Mouse (Mus musculus) macrophage (primary cell): ENCODE results near the gene Tm7sf2. TPM values are rescaled to one million over a fixed set of nuclear protein-coding genes. Genes with fewer than 3 reads are reported as not detected.
A peak's percentile ranks its signal among the peaks of the same experiment; 100 is the strongest.

Experiments used
- H3K27ac ChIP-seq: fragments of 350-480 bp; formaldehyde crosslinking; 2 replicates; pipeline ENCODE4 v1.9.0; 2021
- H3K36me3 ChIP-seq: fragments of 350-480 bp; formaldehyde crosslinking; 2 replicates; pipeline ENCODE4 v1.9.0; 2021; ENCODE audit errors: inconsistent target
- H3K4me3 ChIP-seq: fragments of 350-480 bp; formaldehyde crosslinking; 2 replicates; pipeline ENCODE4 v1.9.0; 2021; ENCODE audit errors: inconsistent target
- H3K79me2 ChIP-seq: fragments of 350-480 bp; formaldehyde crosslinking; 2 replicates; pipeline ENCODE4 v1.9.0; 2021; ENCODE audit errors: inconsistent target
- WGBS: methylation state at CpG from one replicate; pipeline ENCODE4 v1.1.7; 2026; ENCODE audit warnings: inconsistent platforms; ENCODE audit not compliant: missing documents; 5-methylcytosine and 5-hydroxymethylcytosine counted together
- polyA plus RNA-seq: library from polyadenylated mRNA; stranded (reverse); fragments of 250-400 nt; gene quantifications from 3 replicates; pipeline ENCODE4 v1.2.4, GENCODE M21; 2018; ENCODE audit warnings: inconsistent platforms

Gene Tm7sf2
- polyA plus RNA-seq, 1 experiment from 2014 or later, result 4.6 TPM

GRCm38 (mm10) chr19:6014991-6015510 lies 53.1 kb downstream of the Tm7sf2 start:
- H3K4me3 ChIP-seq, result peak overlapping the region; percentile 83
- peaks cover 15% of the 10 kb centered on the region; the same call in 1 of the 2 replicates for H3K79me2 ChIP-seq
- WGBS, result 3% methylated on average over 15 of the region's 18 CpGs
- peak overlapping the region; percentile 49 for H3K27ac ChIP-seq
- H3K36me3 ChIP-seq, result peaks cover 25% of the 10 kb centered on the region

GRCm38 (mm10) chr19:6013691-6014090 lies 54.5 kb downstream of the Tm7sf2 start:
- no peak overlapping the region for H3K27ac ChIP-seq
- peaks cover 15% of the 10 kb centered on the region; the same call in 1 of the 2 replicates for H3K79me2 ChIP-seq
- no peak overlapping the region for H3K4me3 ChIP-seq

More at GRCm38 (mm10) chr19:6013691-6014090, 54.5 kb downstream of the Tm7sf2 start:
- WGBS, result 90% methylated on average over 9 of the region's 10 CpGs
- H3K36me3 ChIP-seq, result peaks cover 37% of the 10 kb centered on the region

Other genes with a start within 250 kb of the Tm7sf2 start
- gene Frmd8, start 193.1 kb downstream of the Tm7sf2 start, polyA plus RNA-seq, result 8.1 to 26.2 TPM (median 19.8 TPM) in 3 replicates
- 44.6 to 74.8 TPM (median 53.2 TPM) in 3 replicates for gene Slc25a45, start 190.6 kb downstream of the Tm7sf2 start, polyA plus RNA-seq
- gene Tigd3, start 174.2 kb downstream of the Tm7sf2 start, polyA plus RNA-seq, result 0.16 to 0.59 TPM (median 0.16 TPM) in 3 replicates
- 53.9 to 215 TPM (median 57.4 TPM) in 3 replicates for gene Dpf2, start 155.4 kb downstream of the Tm7sf2 start, polyA plus RNA-seq
- gene Cdc42ep2, start 143.6 kb downstream of the Tm7sf2 start, polyA plus RNA-seq, result 1.2 to 3.4 TPM (median 1.7 TPM) in 3 replicates
- gene Pola2, start 104.2 kb downstream of the Tm7sf2 start, polyA plus RNA-seq, result 14.2 to 24.9 TPM (median 20.1 TPM) in 3 replicates
- not detected in 3 replicates for gene Slc22a20, start 82.2 kb downstream of the Tm7sf2 start, polyA plus RNA-seq
- 49.5 to 59.9 TPM (median 56.3 TPM) in 3 replicates for gene Capn1, start 52.5 kb downstream of the Tm7sf2 start, polyA plus RNA-seq
- gene Syvn1, start 21.8 kb downstream of the Tm7sf2 start, polyA plus RNA-seq, result 32.9 to 40.2 TPM (median 33.2 TPM) in 3 replicates
- gene Mrpl49, start 10.6 kb downstream of the Tm7sf2 start, polyA plus RNA-seq, result 21.9 to 37.4 TPM (median 33.3 TPM) in 3 replicates
- gene Fau, start 10.5 kb downstream of the Tm7sf2 start, polyA plus RNA-seq, result 767 to 1,640 TPM (median 1,335 TPM) in 3 replicates
- gene Znhit2, start 7.2 kb downstream of the Tm7sf2 start, polyA plus RNA-seq, result 4.0 to 21.8 TPM (median 18.1 TPM) in 3 replicates
- gene Vps51, start 8.9 kb upstream of the Tm7sf2 start, polyA plus RNA-seq, result 20.2 to 48.8 TPM (median 37.7 TPM) in 3 replicates
- not detected in 3 replicates for gene Tmem262, start 11.7 kb upstream of the Tm7sf2 start, polyA plus RNA-seq
- gene Gm28374, start 13.9 kb upstream of the Tm7sf2 start, polyA plus RNA-seq, result 0.26 TPM in 1 of 3 replicates, not detected in the others
- 28.7 to 39.1 TPM (median 33.7 TPM) in 3 replicates for gene Zfpl1, start 16.6 kb upstream of the Tm7sf2 start, polyA plus RNA-seq
- gene Cdca5, start 16.6 kb upstream of the Tm7sf2 start, polyA plus RNA-seq, result 1.4 to 7.1 TPM (median 2.5 TPM) in 3 replicates
- gene AC131692.1, start 26.0 kb upstream of the Tm7sf2 start, polyA plus RNA-seq, result 0.29 TPM in 1 of 3 replicates, not detected in the others
- not detected in 3 replicates for gene Naaladl1, start 37.4 kb upstream of the Tm7sf2 start, polyA plus RNA-seq
- 1.4 to 11.0 TPM (median 6.6 TPM) in 3 replicates for gene Sac3d1, start 50.3 kb upstream of the Tm7sf2 start, polyA plus RNA-seq
- gene Snx15, start 59.9 kb upstream of the Tm7sf2 start, polyA plus RNA-seq, result 28.8 to 41.8 TPM (median 33.8 TPM) in 3 replicates
- gene Batf2, start 72.6 kb upstream of the Tm7sf2 start, polyA plus RNA-seq, result 5.7 to 15.6 TPM (median 5.9 TPM) in 3 replicates
- gene Arl2, start 73.2 kb upstream of the Tm7sf2 start, polyA plus RNA-seq, result 24.6 to 32.9 TPM (median 27.4 TPM) in 3 replicates
- gene Majin, start 116.0 kb upstream of the Tm7sf2 start, polyA plus RNA-seq, result 0.11 TPM in 1 of 3 replicates, not detected in the others
- gene Gpha2, start 158.0 kb upstream of the Tm7sf2 start, polyA plus RNA-seq, result not detected in 3 replicates
- gene Ppp2r5b, start 167.5 kb upstream of the Tm7sf2 start, polyA plus RNA-seq, result 11.2 to 16.0 TPM (median 14.6 TPM) in 3 replicates
- gene Atg2a, start 173.3 kb upstream of the Tm7sf2 start, polyA plus RNA-seq, result 8.9 to 17.0 TPM (median 9.9 TPM) in 3 replicates
- 42.9 to 146 TPM (median 81.6 TPM) in 3 replicates for gene Ehd1, start 208.4 kb upstream of the Tm7sf2 start, polyA plus RNA-seq
- 1.3 to 3.5 TPM (median 2.8 TPM) in 3 replicates for gene Cdc42bpg, start 238.1 kb upstream of the Tm7sf2 start, polyA plus RNA-seq